Mouse (Mus musculus): ENCODE data around the gene Dock4. TPM values are rescaled to one million over a fixed set of nuclear protein-coding genes. Genes with fewer than 3 reads are reported as not detected.

Gene Dock4
- total RNA-seq, 2 experiments from 2014 or later: 86.1 to 86.3 TPM

- DNase-seq (ENCODE audit: low spot score in 2 of 2): no peak
- intact Hi-C loops (cut with DNase I): no loop called here
Observed at GRCm38 (mm10) chr12:40698330-40698729, 252.6 kb downstream of the Dock4 start.

GRCm38 (mm10) chr12:40702233-40702792, 256.6 kb downstream of the Dock4 start:
- intact Hi-C loops (cut with DNase I): no loop called here
- no peak for DNase-seq (ENCODE audit: low spot score in 2 of 2)

- intact Hi-C loops (cut with DNase I): no loop called here
- no peak for DNase-seq (ENCODE audit: low spot score in 2 of 2)
Observed at GRCm38 (mm10) chr12:40704296-40704695, 258.5 kb downstream of the Dock4 start.

GRCm38 (mm10) chr12:40707108-40707507, 261.4 kb downstream of the Dock4 start:
- no peak for DNase-seq (ENCODE audit: low spot score in 2 of 2)
- intact Hi-C loops (cut with DNase I): no loop called here

- no peak for DNase-seq (ENCODE audit: low spot score in 2 of 2)
- intact Hi-C loops (cut with DNase I): no loop called here
Observed at GRCm38 (mm10) chr12:40709094-40709493, 263.3 kb downstream of the Dock4 start.

- no peak for DNase-seq (ENCODE audit: low spot score in 2 of 2)
- intact Hi-C loops (cut with DNase I): no loop called here
Observed at GRCm38 (mm10) chr12:40712235-40712634, 266.5 kb downstream of the Dock4 start.

GRCm38 (mm10) chr12:40714288-40714687, 268.5 kb downstream of the Dock4 start:
- no peak for DNase-seq (ENCODE audit: low spot score in 2 of 2)
- intact Hi-C loops (cut with DNase I): no loop called here

GRCm38 (mm10) chr12:40715174-40715573, 269.4 kb downstream of the Dock4 start:
- intact Hi-C loops (cut with DNase I): no loop called here
- no peak for DNase-seq (ENCODE audit: low spot score in 2 of 2)

- no peak for DNase-seq (ENCODE audit: low spot score in 2 of 2)
- intact Hi-C loops (cut with DNase I): no loop called here
Observed at GRCm38 (mm10) chr12:40728373-40728772, 282.6 kb downstream of the Dock4 start.

GRCm38 (mm10) chr12:40730756-40731155, 285.0 kb downstream of the Dock4 start:
- no peak for DNase-seq (ENCODE audit: low spot score in 2 of 2)
- intact Hi-C loops (cut with DNase I): loop anchor here (5.0 kb wide), 1 partner anchor 87 kb away; no protein-coding TSS in a partner anchor

- intact Hi-C loops (cut with DNase I): no loop called here
- peak; percentile 19 to 55 for DNase-seq (ENCODE audit: low spot score in 2 of 2)
Observed at GRCm38 (mm10) chr12:40745501-40745900, 299.7 kb downstream of the Dock4 start.

GRCm38 (mm10) chr12:40746081-40746480, 300.3 kb downstream of the Dock4 start:
- intact Hi-C loops (cut with DNase I): no loop called here
- no peak for DNase-seq (ENCODE audit: low spot score in 2 of 2)

- intact Hi-C loops (cut with DNase I): no loop called here
- DNase-seq (ENCODE audit: low spot score in 2 of 2): no peak
Observed at GRCm38 (mm10) chr12:40759281-40759680, 313.5 kb downstream of the Dock4 start.

GRCm38 (mm10) chr12:40767258-40767816, 321.6 kb downstream of the Dock4 start:
- intact Hi-C loops (cut with DNase I): no loop called here
- no peak for DNase-seq (ENCODE audit: low spot score in 2 of 2)

- no peak for DNase-seq (ENCODE audit: low spot score in 2 of 2)
- intact Hi-C loops (cut with DNase I): no loop called here
Observed at GRCm38 (mm10) chr12:40773091-40773490, 327.3 kb downstream of the Dock4 start.

GRCm38 (mm10) chr12:40781554-40781953, 335.8 kb downstream of the Dock4 start:
- DNase-seq (ENCODE audit: low spot score in 2 of 2): no peak
- intact Hi-C loops (cut with DNase I): no loop called here

- no peak for DNase-seq (ENCODE audit: low spot score in 2 of 2)
- intact Hi-C loops (cut with DNase I): no loop called here
Observed at GRCm38 (mm10) chr12:40788621-40789111, 342.9 kb downstream of the Dock4 start.

GRCm38 (mm10) chr12:40789379-40790361, 343.9 kb downstream of the Dock4 start:
- DNase-seq (ENCODE audit: low spot score in 2 of 2): peak in 1 of 2 experiments; percentile 35
- intact Hi-C loops (cut with DNase I): loop anchor here (10.0 kb wide), 1 partner anchor 345 kb away; the partner anchor contains the start of genes Dock4 and Zfp277

- no peak for DNase-seq (ENCODE audit: low spot score in 2 of 2)
- intact Hi-C loops (cut with DNase I): loop anchor here (10.0 kb wide), 1 partner anchor 346 kb away; the partner anchor contains the start of genes Dock4 and Zfp277
Observed at GRCm38 (mm10) chr12:40791221-40791620, 345.5 kb downstream of the Dock4 start.

- DNase-seq (ENCODE audit: low spot score in 2 of 2): no peak
- intact Hi-C loops (cut with DNase I): loop anchor here (10.0 kb wide), 1 partner anchor 347 kb away; the partner anchor contains the start of genes Dock4 and Zfp277
Observed at GRCm38 (mm10) chr12:40792184-40792650, 346.5 kb downstream of the Dock4 start.

All from left cerebral cortex, postnatal 14 days (tissue).